In genomic region chr5:3633951-3634350, GRCm38 (mm10) we compare ENCODE assay signal across 12 mouse cellular contexts. TPM values are rescaled to one million over a fixed set of nuclear protein-coding genes. Genes with fewer than 3 reads are reported as not detected.
DNase-seq lines count a peak whose midpoint lies in the region; ATAC-seq and TF ChIP-seq lines count a peak whose summit lies in the region.
"Had no signal": no experiment of that assay in that cellular context is flagged by ENCODE, and none has a peak within 500 bp of the region (broad histone marks: within the 10 kb centered on the region; RNA-seq: fewer than 3 reads in every experiment).

No protein-coding gene starts in this region.

- no peak overlapping the region for H3K27ac ChIP-seq in embryonic facial prominence, embryonic 11.5 days (replicated peaks; ENCODE audit: low read depth, low read length)
- H3K27ac ChIP-seq in embryonic facial prominence, embryonic 10.5 days (replicated peaks) = no peak overlapping the region
- H3K27ac ChIP-seq in limb, embryonic 11.5 days (replicated peaks; ENCODE audit: low read depth, low read length) = no peak overlapping the region
- H3K27ac ChIP-seq in limb, embryonic 10.5 days = no peak overlapping the region

- no peaks in the 10 kb centered on the region for H3K27me3 ChIP-seq in embryonic facial prominence, embryonic 11.5 days (ENCODE audit: control insufficient read depth, insufficient read depth, low read length)
- no peaks in the 10 kb centered on the region for H3K27me3 ChIP-seq in embryonic facial prominence, embryonic 10.5 days (replicated peaks; ENCODE audit: low read depth, poor library complexity, severe bottlenecking)
- H3K27me3 ChIP-seq in limb, embryonic 11.5 days (ENCODE audit: control insufficient read depth, insufficient read depth, low read length) = no peaks in the 10 kb centered on the region
- no peaks in the 10 kb centered on the region for H3K27me3 ChIP-seq in limb, embryonic 10.5 days (ENCODE audit: low read depth, poor library complexity, severe bottlenecking)

- H3K9me3 ChIP-seq in embryonic facial prominence, embryonic 11.5 days (replicated peaks; ENCODE audit: control insufficient read depth, low read length) = no peaks in the 10 kb centered on the region
- no peaks in the 10 kb centered on the region for H3K9me3 ChIP-seq in embryonic facial prominence, embryonic 10.5 days
- H3K9me3 ChIP-seq in limb, embryonic 11.5 days (ENCODE audit: control insufficient read depth, low read length) = no peaks in the 10 kb centered on the region
- H3K9me3 ChIP-seq in limb, embryonic 10.5 days (replicated peaks) = no peaks in the 10 kb centered on the region

- no peak overlapping the region for H3K9ac ChIP-seq in embryonic facial prominence, embryonic 11.5 days (replicated peaks; ENCODE audit: low read length)
- no peak overlapping the region for H3K9ac ChIP-seq in limb, embryonic 11.5 days (ENCODE audit: low read length)

- H3K36me3 ChIP-seq in embryonic facial prominence, embryonic 11.5 days (replicated peaks; ENCODE audit: control insufficient read depth, insufficient read depth, low read depth, low read length) = no peaks in the 10 kb centered on the region
- peaks cover 60% of the 10 kb centered on the region for H3K36me3 ChIP-seq in embryonic facial prominence, embryonic 10.5 days (replicated peaks)
- peaks cover 3% of the 10 kb centered on the region; the same call in 1 of the 2 replicates for H3K36me3 ChIP-seq in limb, embryonic 11.5 days (ENCODE audit: control insufficient read depth, insufficient read depth, low read length)
- H3K36me3 ChIP-seq in limb, embryonic 10.5 days = peaks cover 35% of the 10 kb centered on the region

- peak; percentile 5 for DNase-seq in embryonic facial prominence, embryonic 11.5 days (ENCODE audit: low spot score)
- no peak for DNase-seq in embryonic facial prominence, embryonic 10.5 days (ENCODE audit: low spot score)
- peak; percentile 29 for DNase-seq in limb, embryonic 11.5 days (ENCODE audit: low spot score)
- DNase-seq in limb, embryonic 10.5 days (ENCODE audit: low spot score) = no peak
- peak; percentile 57 for DNase-seq in B cell, adult 2 months
- DNase-seq in brain, embryonic 14.5 days (ENCODE audit: low read depth) = no peak
- DNase-seq in left cerebral cortex, postnatal 14 days (ENCODE audit: low spot score in 2 of 2) = no peak

- no peak for TF ChIP-seq POLR2A in brain, embryonic 14.5 days (IDR thresholded peaks at IDR 0.05; ENCODE audit: borderline replicate concordance, extremely low read depth, insufficient read depth, insufficient read length, poor library complexity, severe bottlenecking)

- no peak overlapping the region for H3K4me3 ChIP-seq in embryonic facial prominence, embryonic 11.5 days (ENCODE audit: low read depth, low read length)
- H3K4me3 ChIP-seq in embryonic facial prominence, embryonic 10.5 days = no peak overlapping the region
- no peak overlapping the region for H3K4me3 ChIP-seq in limb, embryonic 11.5 days (ENCODE audit: low read depth, low read length)
- no peak overlapping the region for H3K4me3 ChIP-seq in limb, embryonic 10.5 days

- peak; percentile 56; the same call in 1 of the 2 replicates for TF ChIP-seq CTCF in brain, embryonic 14.5 days (IDR thresholded peaks at IDR 0.05; ENCODE audit: borderline replicate concordance, extremely low read depth, insufficient read depth, insufficient read length)

- no peaks in the 10 kb centered on the region for H3K4me1 ChIP-seq in embryonic facial prominence, embryonic 11.5 days (ENCODE audit: control insufficient read depth, insufficient read depth, low read length)
- H3K4me1 ChIP-seq in embryonic facial prominence, embryonic 10.5 days = no peaks in the 10 kb centered on the region
- H3K4me1 ChIP-seq in limb, embryonic 11.5 days (ENCODE audit: control insufficient read depth, insufficient read depth, low read length) = peaks cover 3% of the 10 kb centered on the region; the same call in 1 of the 2 replicates
- H3K4me1 ChIP-seq in limb, embryonic 10.5 days = peaks cover 5% of the 10 kb centered on the region

- intact Hi-C loops in left cerebral cortex, postnatal 14 days (cut with DNase I) = no loop called here

- no peak overlapping the region for H3K4me2 ChIP-seq in embryonic facial prominence, embryonic 11.5 days (ENCODE audit: low read depth, low read length)
- H3K4me2 ChIP-seq in limb, embryonic 11.5 days (ENCODE audit: low read depth, severe bottlenecking) = no peak overlapping the region

- no peak for ATAC-seq in embryonic facial prominence, embryonic 11.5 days (replicated peaks; ENCODE audit: insufficient number of reproducible peaks, low FRiP score, low TSS enrichment, low read depth)
- ATAC-seq in limb, embryonic 11.5 days (ENCODE audit: insufficient number of reproducible peaks, low FRiP score, low TSS enrichment, low read depth) = no peak
- ATAC-seq in frontal cortex, adult (ENCODE audit: low TSS enrichment) = no peak

- WGBS in embryonic facial prominence, embryonic 11.5 days = 76% methylated on average over 4 of the region's 4 CpGs
- 69% methylated on average over 4 of the region's 4 CpGs for WGBS in embryonic facial prominence, embryonic 10.5 days
- WGBS in limb, embryonic 11.5 days = 64% methylated on average over 4 of the region's 4 CpGs
- 72% methylated on average over 4 of the region's 4 CpGs for WGBS in limb, embryonic 10.5 days

RNA-seq across cellular contexts. Expression of gene Tmbim7, which starts 17.0 kb away (rescaled TPM):
- not detected in 2 replicates for polyA plus RNA-seq in embryonic facial prominence, embryonic 11.5 days (2014; fragmentation: Nextera tagmentation; extraction: Ambion mirVana)
- polyA plus RNA-seq in embryonic facial prominence, embryonic 10.5 days (2016; fragmentation: Nextera tagmentation; extraction: Ambion mirVana) = not detected in 2 replicates
- polyA plus RNA-seq in limb, embryonic 11.5 days (2014; fragmentation: Nextera tagmentation; extraction: Ambion mirVana) = not detected in 2 replicates
- not detected in 2 replicates for polyA plus RNA-seq in limb, embryonic 10.5 days (2016; fragmentation: Nextera tagmentation; extraction: Ambion mirVana)
- polyA plus RNA-seq in brain, embryonic 14.5 days (2012; rRNA removed) = not detected in 2 replicates
- total RNA-seq in left cerebral cortex, postnatal 14 days (2021) = not detected
- total RNA-seq: heart, postnatal 14 days had no signal
- polyA plus RNA-seq: cortical plate, adult 2 months; liver, embryonic 16.5 days; stomach, embryonic 14.5 days had no signal

RNA-seq across cellular contexts. Expression of gene Gatad1, which starts 23.0 kb away (rescaled TPM):
- 69.9 and 74.9 TPM in 2 replicates for polyA plus RNA-seq in embryonic facial prominence, embryonic 11.5 days (2014; fragmentation: Nextera tagmentation; extraction: Ambion mirVana)
- 70.3 and 72.5 TPM in 2 replicates for polyA plus RNA-seq in embryonic facial prominence, embryonic 10.5 days (2016; fragmentation: Nextera tagmentation; extraction: Ambion mirVana)
- 70.7 and 71.3 TPM in 2 replicates for polyA plus RNA-seq in limb, embryonic 11.5 days (2014; fragmentation: Nextera tagmentation; extraction: Ambion mirVana)
- 66.9 and 68.7 TPM in 2 replicates for polyA plus RNA-seq in limb, embryonic 10.5 days (2016; fragmentation: Nextera tagmentation; extraction: Ambion mirVana)
- polyA plus RNA-seq in brain, embryonic 14.5 days (2012; rRNA removed) = 52.7 and 73.9 TPM in 2 replicates
- 100 to 1,000 TPM; 117 to 118 TPM for total RNA-seq in left cerebral cortex, postnatal 14 days (2021)

RNA-seq across cellular contexts. Expression of gene Rbm48, which starts 37.6 kb away (rescaled TPM):
- polyA plus RNA-seq in embryonic facial prominence, embryonic 11.5 days (2014; fragmentation: Nextera tagmentation; extraction: Ambion mirVana) = 16.3 and 17.3 TPM in 2 replicates
- polyA plus RNA-seq in embryonic facial prominence, embryonic 10.5 days (2016; fragmentation: Nextera tagmentation; extraction: Ambion mirVana) = 11.9 and 15.6 TPM in 2 replicates
- 14.0 and 15.4 TPM in 2 replicates for polyA plus RNA-seq in limb, embryonic 11.5 days (2014; fragmentation: Nextera tagmentation; extraction: Ambion mirVana)
- 13.4 and 15.2 TPM in 2 replicates for polyA plus RNA-seq in limb, embryonic 10.5 days (2016; fragmentation: Nextera tagmentation; extraction: Ambion mirVana)
- 11.2 and 12.3 TPM in 2 replicates for polyA plus RNA-seq in brain, embryonic 14.5 days (2012; rRNA removed)
- total RNA-seq in left cerebral cortex, postnatal 14 days (2021) = 10 to 100 TPM; 12.1 to 12.8 TPM

RNA-seq across cellular contexts. Expression of gene Pex1, which starts 38.1 kb away (rescaled TPM):
- polyA plus RNA-seq in embryonic facial prominence, embryonic 11.5 days (2014; fragmentation: Nextera tagmentation; extraction: Ambion mirVana) = 13.3 and 13.4 TPM in 2 replicates
- polyA plus RNA-seq in embryonic facial prominence, embryonic 10.5 days (2016; fragmentation: Nextera tagmentation; extraction: Ambion mirVana) = 13.5 TPM in 2 replicates
- polyA plus RNA-seq in limb, embryonic 11.5 days (2014; fragmentation: Nextera tagmentation; extraction: Ambion mirVana) = 13.1 and 17.4 TPM in 2 replicates
- 14.6 and 17.2 TPM in 2 replicates for polyA plus RNA-seq in limb, embryonic 10.5 days (2016; fragmentation: Nextera tagmentation; extraction: Ambion mirVana)
- 24.6 and 24.7 TPM in 2 replicates for polyA plus RNA-seq in brain, embryonic 14.5 days (2012; rRNA removed)
- 10 to 100 TPM; 23.5 to 28.3 TPM for total RNA-seq in left cerebral cortex, postnatal 14 days (2021)

Comparison
In these comparisons a context has a peak if more than half of its experiments do, and no peak if none do; other contexts are left out.
1. DNase-seq: peak in embryonic facial prominence, embryonic 11.5 days (single experiment), limb, embryonic 11.5 days (single experiment) and B cell, adult 2 months (2 of 2); none in embryonic facial prominence, embryonic 10.5 days (single experiment), limb, embryonic 10.5 days (single experiment), brain, embryonic 14.5 days (single experiment) and left cerebral cortex, postnatal 14 days (0 of 2).